Mouse (Mus musculus): ENCODE data around the gene Sub1. TPM values are rescaled to one million over a fixed set of nuclear protein-coding genes. Genes with fewer than 3 reads are reported as not detected.

The Sub1 gene
- 257 TPM for total RNA-seq (2023)

GRCm38 (mm10) chr15:11996883-11997282 lies at the start of gene Sub1:
TSS of gene Sub1 (minus strand) at chr15:11996983.

Other genes with a start within 250 kb of the Sub1 start
- gene Npr3, start 89.7 kb downstream of the Sub1 start, total RNA-seq (2023): not detected
- gene Zfr, start 120.8 kb upstream of the Sub1 start, total RNA-seq (2023): 112 TPM
- gene Mtmr12, start 208.0 kb upstream of the Sub1 start, total RNA-seq (2023): 62.2 TPM